Mouse (Mus musculus) small intestine, adult 2 months (tissue): ENCODE measurements at regions not wholly inside any gene's neighbourhood (a gene's known extent, or its start where the extent isn't known, plus 50 kb on each side); places are given as distances from the start of the nearest gene placed in this dataset.

Source experiments
- H3K27ac ChIP-seq: fragments of 200-500 bp; 2 replicates; pipeline ENCODE4 v1.5.1; 2012; ENCODE audit warnings: low read depth, low read length, control low read depth, inconsistent platforms; ENCODE audit not compliant: insufficient read depth
- H3K27me3 ChIP-seq: fragments of 200-500 bp; 2 replicates; pipeline ENCODE4 v1.6.1; 2012; ENCODE audit warnings: mild to moderate bottlenecking, moderate library complexity, low read length, inconsistent platforms; ENCODE audit not compliant: control insufficient read depth, insufficient read depth
- H3K36me3 ChIP-seq: fragments of 200-500 bp; 2 replicates; pipeline ENCODE4 v1.6.1; 2012; ENCODE audit warnings: mild to moderate bottlenecking, low read length, control low read depth, inconsistent platforms; ENCODE audit not compliant: control insufficient read depth, insufficient read depth
- H3K4me1 ChIP-seq: fragments of 200-500 bp; 2 replicates; pipeline ENCODE4 v1.6.1; 2012; ENCODE audit warnings: low read length, inconsistent platforms, mixed read lengths; ENCODE audit not compliant: control insufficient read depth, insufficient read depth, insufficient read length
- H3K4me3 ChIP-seq: fragments of 200-500 bp; 2 replicates; pipeline ENCODE4 v1.5.1; 2012; ENCODE audit warnings: low read depth, mild to moderate bottlenecking, control low read depth, inconsistent platforms, low read length, moderate library complexity
- CTCF ChIP-seq: fragments of 200-500 bp; IDR thresholded peaks from 2 replicates; pipeline ENCODE4 v1.5.1; 2012; ENCODE audit warnings: low read depth, mild to moderate bottlenecking, control low read depth, inconsistent platforms, low read length, moderate library complexity, mixed read lengths; ENCODE audit not compliant: insufficient replicate concordance, insufficient read length; ENCODE audit errors: extremely low read depth
- POLR2A ChIP-seq: fragments of 200-500 bp; IDR thresholded peaks from 2 replicates; pipeline ENCODE4 v1.6.1; 2012; ENCODE audit warnings: low read depth, mild to moderate bottlenecking, control low read depth, inconsistent platforms, low read length, moderate library complexity
- WGBS: fragments of 180-500 bp; shearing (Covaris S2); methylation state at CpG from one replicate; pipeline ENCODE4 v1.1.7; 2018; 5-methylcytosine and 5-hydroxymethylcytosine counted together

GRCm38 (mm10) chr1:39047316-39047715, 61.9 kb downstream of the Pdcl3 start:
- Histone ChIP-seq H3K36me3 (no peaks in the 10 kb centered on the region), H3K4me3 (no peak overlapping the region), H3K4me1 (peaks cover 4% of the 10 kb centered on the region; the same call in 1 of the 2 replicates), H3K27me3 (no peaks in the 10 kb centered on the region), H3K27ac (no peak overlapping the region)
- WGBS: 93% methylated on average over 6 of the region's 6 CpGs
- TF ChIP-seq CTCF (no peak), POLR2A (no peak)

DNA sequence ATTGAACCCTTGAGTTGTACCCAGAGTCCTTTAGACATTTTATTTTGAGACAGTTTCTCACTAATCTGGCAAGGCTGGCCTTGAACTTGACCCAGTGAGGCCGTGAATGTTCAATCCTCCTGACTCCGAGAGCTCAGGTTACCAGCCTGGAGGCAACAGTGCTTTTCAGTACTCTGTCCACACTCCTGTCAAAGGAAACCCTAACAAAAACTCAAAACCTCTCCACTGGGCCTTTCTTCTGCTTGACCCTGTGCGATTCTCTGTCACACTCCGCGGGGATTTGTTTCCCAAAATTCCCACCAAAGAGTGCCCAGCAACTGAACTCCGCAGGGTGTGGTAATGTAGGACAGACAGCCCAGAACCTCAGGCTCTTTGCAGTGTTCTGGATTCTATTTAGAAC, 71.9 kb downstream of the Pdcl3 start:
- no peak overlapping the region for H3K27ac ChIP-seq
- no peaks in the 10 kb centered on the region for H3K27me3 ChIP-seq
- no peaks in the 10 kb centered on the region for H3K4me1 ChIP-seq
- WGBS: 90% methylated on average over 6 of the region's 6 CpGs
- no peaks in the 10 kb centered on the region for H3K36me3 ChIP-seq
- no peak overlapping the region for H3K4me3 ChIP-seq
- TF ChIP-seq CTCF (no peak), POLR2A (no peak)

GRCm38 (mm10) chr1:39062509-39062908, 77.1 kb downstream of the Pdcl3 start:
- 82% methylated on average over 6 of the region's 6 CpGs for WGBS
- no peaks in the 10 kb centered on the region for H3K36me3 ChIP-seq
- TF ChIP-seq CTCF (no peak), POLR2A (no peak)
- no peaks in the 10 kb centered on the region for H3K4me1 ChIP-seq
- H3K4me3 ChIP-seq: no peak overlapping the region
- no peak overlapping the region for H3K27ac ChIP-seq
- no peaks in the 10 kb centered on the region for H3K27me3 ChIP-seq

GRCm38 (mm10) chr1:39063666-39064385, 78.4 kb downstream of the Pdcl3 start:
- Histone ChIP-seq H3K4me3 (no peak overlapping the region), H3K4me1 (no peaks in the 10 kb centered on the region), H3K27me3 (no peaks in the 10 kb centered on the region), H3K27ac (no peak overlapping the region), H3K36me3 (no peaks in the 10 kb centered on the region)
- WGBS: 71% methylated on average over 13 of the region's 13 CpGs
- TF ChIP-seq CTCF (no peak), POLR2A (no peak)

DNA sequence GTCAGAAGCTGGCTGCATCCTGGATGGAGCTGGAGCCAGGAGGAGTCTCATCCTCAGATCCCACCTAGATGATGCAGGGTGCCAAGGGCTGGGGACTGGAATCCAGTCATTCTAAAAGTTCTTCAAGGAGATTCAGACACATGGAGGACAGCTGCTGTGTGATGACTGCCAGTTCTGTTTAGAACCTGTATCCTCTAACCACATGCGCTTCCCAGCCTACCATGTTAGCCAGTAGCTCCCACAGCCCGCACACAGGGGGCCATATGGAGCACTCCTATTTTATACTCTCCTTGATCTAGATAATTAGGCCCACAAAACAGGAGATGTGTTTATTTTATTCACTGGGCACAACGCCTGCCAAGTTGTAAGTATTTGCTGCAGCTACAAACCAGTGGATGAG, 79.4 kb downstream of the Pdcl3 start:
- Histone ChIP-seq H3K27me3 (no peaks in the 10 kb centered on the region), H3K27ac (no peak overlapping the region), H3K4me1 (no peaks in the 10 kb centered on the region), H3K4me3 (no peak overlapping the region), H3K36me3 (no peaks in the 10 kb centered on the region)
- WGBS: 76% methylated on average over 3 of the region's 3 CpGs
- TF ChIP-seq POLR2A (no peak), CTCF (no peak)

DNA sequence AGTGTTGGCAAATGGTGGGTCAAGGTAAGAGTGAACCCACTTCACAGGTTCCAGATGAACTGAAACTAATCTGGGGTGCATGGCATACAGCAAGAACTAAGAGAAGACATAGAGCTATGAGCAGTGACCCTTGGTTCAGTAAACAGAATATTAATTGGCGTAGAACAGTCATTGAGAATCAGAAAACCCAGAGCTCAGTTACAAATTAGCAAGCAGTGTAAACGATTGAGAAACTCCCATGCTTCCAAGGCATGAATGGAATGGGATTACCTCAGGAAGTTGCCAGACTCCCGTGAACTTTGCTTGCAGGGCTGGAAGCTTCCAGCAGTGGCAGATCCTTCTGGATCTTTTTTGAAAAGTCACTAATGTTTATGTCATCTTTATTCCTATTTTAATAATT, 82.5 kb downstream of the Pdcl3 start:
- H3K4me3 ChIP-seq: no peak overlapping the region
- TF ChIP-seq POLR2A: no peak
- no peaks in the 10 kb centered on the region for H3K4me1 ChIP-seq
- H3K36me3 ChIP-seq: no peaks in the 10 kb centered on the region
- H3K27me3 ChIP-seq: no peaks in the 10 kb centered on the region
- 20% methylated on average over 3 of the region's 3 CpGs for WGBS
- no peak overlapping the region for H3K27ac ChIP-seq

GRCm38 (mm10) chr1:39069086-39069655, 83.8 kb downstream of the Pdcl3 start:
- TF ChIP-seq CTCF: no peak
- no peak for TF ChIP-seq POLR2A
- H3K4me3 ChIP-seq: no peak overlapping the region
- no peaks in the 10 kb centered on the region for H3K27me3 ChIP-seq
- H3K36me3 ChIP-seq: no peaks in the 10 kb centered on the region
- H3K27ac ChIP-seq: no peak overlapping the region
- no peaks in the 10 kb centered on the region for H3K4me1 ChIP-seq
- WGBS: 70% methylated on average over 11 of the region's 11 CpGs

DNA sequence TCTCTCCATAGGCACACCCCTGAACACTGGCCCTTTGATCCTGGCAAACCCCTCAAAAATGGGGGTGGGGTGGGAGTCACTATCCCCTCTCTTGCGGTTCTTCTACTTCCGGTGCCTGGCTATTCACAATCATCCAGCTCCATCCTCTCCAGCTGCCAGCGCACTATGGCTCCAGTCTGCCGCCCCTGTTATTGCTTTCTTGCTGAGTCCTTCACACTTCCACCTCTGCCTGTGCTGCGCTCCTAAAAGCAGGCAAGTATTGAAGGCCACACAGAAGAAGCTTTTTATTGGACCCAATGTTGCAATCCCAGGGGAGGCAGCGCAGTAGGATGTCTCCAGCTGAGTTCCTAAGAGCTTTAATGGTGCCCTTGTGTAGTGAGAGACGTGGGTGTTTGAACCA, 84.3 kb downstream of the Pdcl3 start:
- Histone ChIP-seq H3K27me3 (no peaks in the 10 kb centered on the region), H3K4me3 (no peak overlapping the region), H3K27ac (no peak overlapping the region), H3K36me3 (no peaks in the 10 kb centered on the region), H3K4me1 (no peaks in the 10 kb centered on the region)
- 82% methylated on average over 7 of the region's 7 CpGs for WGBS
- no peak for TF ChIP-seq CTCF
- no peak for TF ChIP-seq POLR2A
